Mouse (Mus musculus): ENCODE data around the gene Cfap97d2.
"Not testable (repeated sequence)": the region's sequence is repeated elsewhere in the genome, so short reads cannot be mapped to it uniquely, and the experiment has no call there.

Cfap97d2 gene

GRCm38 (mm10) chr8:13740817-13741613 is 35.3 kb downstream of the Cfap97d2 start:
- DNase-seq (ENCODE audit: low spot score in 2 of 2), result no peak

- not testable (repeated sequence) for DNase-seq (ENCODE audit: low spot score in 2 of 2)
These were observed 40.5 kb downstream of the Cfap97d2 start for GRCm38 (mm10) chr8:13746212-13746611.

- no peak for DNase-seq (ENCODE audit: low spot score in 2 of 2)
These were observed 41.9 kb downstream of the Cfap97d2 start for GRCm38 (mm10) chr8:13747626-13748025.

GRCm38 (mm10) chr8:13753680-13754079 is 48.0 kb downstream of the Cfap97d2 start:
- peak; percentile 47 to 91 for DNase-seq (ENCODE audit: low spot score in 2 of 2)

- no peak for DNase-seq (ENCODE audit: low spot score in 2 of 2)
These were observed 50.8 kb downstream of the Cfap97d2 start for GRCm38 (mm10) chr8:13756480-13756879.

GRCm38 (mm10) chr8:13756982-13757804 is 51.5 kb downstream of the Cfap97d2 start, which contains the start of gene Cdc16:
Gene Cdc16, plus strand, starts transcription at chr8:13757676.
- DNase-seq (ENCODE audit: low spot score in 2 of 2), result peak; percentile 86 to 90

- no peak for DNase-seq (ENCODE audit: low spot score in 2 of 2)
These were observed 52.4 kb downstream of the Cfap97d2 start for GRCm38 (mm10) chr8:13757805-13758727.

- DNase-seq (ENCODE audit: low spot score in 2 of 2), result no peak
These were observed 63.5 kb downstream of the Cfap97d2 start for GRCm38 (mm10) chr8:13769206-13769605.

GRCm38 (mm10) chr8:13780536-13780935 is 74.8 kb downstream of the Cfap97d2 start:
- no peak for DNase-seq (ENCODE audit: low spot score in 2 of 2)

- peak; percentile 87 to 92 for DNase-seq (ENCODE audit: low spot score in 2 of 2)
These were observed 79.6 kb downstream of the Cfap97d2 start, which contains the start of gene Upf3a for GRCm38 (mm10) chr8:13785250-13785763. Gene Upf3a, plus strand, starts transcription at chr8:13785615.

GRCm38 (mm10) chr8:13785764-13786299 is 80.1 kb downstream of the Cfap97d2 start:
- peak; percentile 94 to 98 for DNase-seq (ENCODE audit: low spot score in 2 of 2)

- no peak for DNase-seq (ENCODE audit: low spot score in 2 of 2)
These were observed 83.9 kb downstream of the Cfap97d2 start for GRCm38 (mm10) chr8:13789606-13790005.
